Mouse (Mus musculus) heart, adult 2 months (tissue): Measurements from ENCODE around the gene Prss32.

Experiments used
- CTCF ChIP-seq: fragments of 200-600 bp; IDR thresholded peaks from 2 replicates; pipeline ENCODE4 v1.8.1; 2022; ENCODE audit warnings: antibody characterized with exemption, mild to moderate bottlenecking, moderate library complexity
- POLR2A ChIP-seq: fragments of 200-500 bp; IDR thresholded peaks from 2 replicates; pipeline ENCODE4 v1.6.1; 2011; ENCODE audit warnings: mild to moderate bottlenecking, low read depth, low read length, control low read depth; ENCODE audit not compliant: insufficient read depth

DNA sequence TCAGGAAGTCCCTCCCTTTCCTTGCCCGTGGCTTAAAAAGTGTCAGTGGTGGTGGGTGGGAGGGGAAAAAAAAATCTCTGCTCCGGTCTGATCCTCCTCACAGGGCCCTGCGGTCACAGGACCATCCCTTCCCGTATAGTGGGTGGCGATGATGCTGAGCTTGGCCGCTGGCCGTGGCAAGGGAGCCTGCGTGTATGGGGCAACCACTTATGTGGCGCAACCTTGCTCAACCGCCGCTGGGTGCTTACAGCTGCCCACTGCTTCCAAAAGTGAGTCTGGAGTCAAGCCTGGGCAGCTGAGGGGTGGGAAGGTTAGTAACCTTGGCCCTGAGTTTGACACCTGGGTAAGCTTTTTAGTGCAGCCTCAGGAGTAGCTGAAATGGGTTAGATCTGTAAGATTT is 24.9 kb downstream of the Prss32 start:
- no peak for TF ChIP-seq CTCF
- no peak for TF ChIP-seq POLR2A
